Mouse (Mus musculus) gastrocnemius, postnatal 4 days (tissue): ENCODE data around the gene Cirbp. TPM values are rescaled to one million over a fixed set of nuclear protein-coding genes. Genes with fewer than 3 reads are reported as not detected.

Experiments
- DNase-seq, 2 experiments: peaks; one replicate each; pipeline ENCODE4 v3.0.0; 2021 to 2022; ENCODE audit warnings: low spot score in 2 of 2, mixed read lengths in 2 of 2
- long read RNA-seq, 2 experiments: library from polyadenylated mRNA; stranded (forward); transcript quantifications; one replicate each; pipeline ENCODE4 v2.0.0; 2021
- total RNA-seq, 2 experiments: library from RNA; stranded (reverse); gene quantifications; 2 replicates each; pipeline ENCODE4 v1.2.3; 2021

Cirbp gene
- 100 to 1,000 TPM; 107 to 153 TPM for total RNA-seq
- long read RNA-seq, experiment 1, transcript Cirbp-202 (7 exons, 1,321 nt): major isoform, 321 of 386 reads
- long read RNA-seq, experiment 1, transcript Cirbp-204 (6 exons, 912 nt): minor isoform, 10 of 386 reads
- long read RNA-seq, experiment 1, partial matches to known transcripts: 31 of 386 reads
- long read RNA-seq, experiment 1, other reads (novel, unspliced or antisense): 24 of 386 reads
- long read RNA-seq, experiment 2, transcript Cirbp-204 (6 exons, 912 nt): minor isoform, 6 of 321 reads
- long read RNA-seq, experiment 2, transcript Cirbp-202 (7 exons, 1,321 nt): major isoform, 266 of 321 reads
- long read RNA-seq, experiment 2, partial matches to known transcripts: 35 of 321 reads
- long read RNA-seq, experiment 2, other reads (novel, unspliced or antisense): 12 of 321 reads

GRCm38 (mm10) chr10:80165392-80166128, at the start of gene Cirbp:
Cirbp (plus strand) TSS chr10:80165985.
- no peak for DNase-seq

- DNase-seq: peak in 1 of 2 experiments; percentile 41
Measured at GRCm38 (mm10) chr10:80116563-80116926, 49.2 kb upstream of the Cirbp start.

- peak in 1 of 2 experiments; percentile 56 for DNase-seq
Measured at GRCm38 (mm10) chr10:80116927-80117691, 48.7 kb upstream of the Cirbp start.

GRCm38 (mm10) chr10:80117736-80118135, 48.0 kb upstream of the Cirbp start:
- DNase-seq: no peak

GRCm38 (mm10) chr10:80118552-80118951, 47.2 kb upstream of the Cirbp start:
- DNase-seq: no peak

- DNase-seq: peak in 1 of 2 experiments; percentile 46
Measured at GRCm38 (mm10) chr10:80120146-80120545, 45.6 kb upstream of the Cirbp start.

- DNase-seq: no peak
Measured at GRCm38 (mm10) chr10:80121639-80122038, 44.1 kb upstream of the Cirbp start.

GRCm38 (mm10) chr10:80123932-80124562, 41.7 kb upstream of the Cirbp start:
- DNase-seq: no peak

- no peak for DNase-seq
Measured at GRCm38 (mm10) chr10:80127920-80128319, 37.9 kb upstream of the Cirbp start.

GRCm38 (mm10) chr10:80129846-80130245, 35.9 kb upstream of the Cirbp start:
- no peak for DNase-seq

GRCm38 (mm10) chr10:80130403-80131031, 35.3 kb upstream of the Cirbp start:
- DNase-seq: no peak

- no peak for DNase-seq
Measured at GRCm38 (mm10) chr10:80131316-80131951, 34.4 kb upstream of the Cirbp start.

GRCm38 (mm10) chr10:80131952-80132350, 33.8 kb upstream of the Cirbp start:
- DNase-seq: no peak

GRCm38 (mm10) chr10:80133226-80133849, 32.4 kb upstream of the Cirbp start:
- no peak for DNase-seq

- no peak for DNase-seq
Measured at GRCm38 (mm10) chr10:80134421-80134820, 31.4 kb upstream of the Cirbp start.

GRCm38 (mm10) chr10:80135161-80135560, 30.6 kb upstream of the Cirbp start:
- no peak for DNase-seq

GRCm38 (mm10) chr10:80135641-80136040, 30.1 kb upstream of the Cirbp start:
- no peak for DNase-seq

- DNase-seq: no peak
Measured at GRCm38 (mm10) chr10:80136179-80136951, 29.4 kb upstream of the Cirbp start.
